Mouse (Mus musculus): ENCODE measurements around the gene Tulp2. TPM values are rescaled to one million over a fixed set of nuclear protein-coding genes. Genes with fewer than 3 reads are reported as not detected.

Gene Tulp2
- polyA plus RNA-seq, 1 experiment from 2014 or later: 1.1 TPM

GRCm38 (mm10) chr7:45555787-45556186, 74.1 kb downstream of the Tulp2 start:
- Histone ChIP-seq H3K9me3 (ENCODE audit: low read length) (no peaks in the 10 kb centered on the region), H3K27me3 (ENCODE audit: insufficient read depth, low read length) (no peaks in the 10 kb centered on the region), H3K4me2 (replicated peaks; ENCODE audit: low read depth, low read length) (peak overlapping the region; percentile 29; the same call in 1 of the 2 replicates), H3K27ac (ENCODE audit: low read length) (no peak overlapping the region), H3K9ac (replicated peaks; ENCODE audit: low read length) (no peak overlapping the region), H3K4me1 (ENCODE audit: insufficient read depth, low read length) (peaks cover 3% of the 10 kb centered on the region), H3K36me3 (ENCODE audit: insufficient read depth, low read length) (no peaks in the 10 kb centered on the region), H3K4me3 (ENCODE audit: low read length) (peak overlapping the region; percentile 6; the same call in 1 of the 2 replicates)
- 0 out of 2 replicates have a peak, but pooled peaks have one; percentile 17 for ATAC-seq (ENCODE audit: low FRiP score, low TSS enrichment)
- WGBS: 21% methylated on average over 8 of the region's 8 CpGs

- Histone ChIP-seq H3K4me1 (ENCODE audit: insufficient read depth, low read length) (peaks cover 18% of the 10 kb centered on the region), H3K4me2 (replicated peaks; ENCODE audit: low read depth, low read length) (no peak overlapping the region), H3K4me3 (ENCODE audit: low read length) (no peak overlapping the region), H3K9ac (replicated peaks; ENCODE audit: low read length) (no peak overlapping the region), H3K27me3 (ENCODE audit: insufficient read depth, low read length) (no peaks in the 10 kb centered on the region), H3K9me3 (ENCODE audit: low read length) (no peaks in the 10 kb centered on the region), H3K27ac (ENCODE audit: low read length) (no peak overlapping the region), H3K36me3 (ENCODE audit: insufficient read depth, low read length) (no peaks in the 10 kb centered on the region)
- 45% methylated on average over 6 of the region's 6 CpGs for WGBS
- ATAC-seq (ENCODE audit: low FRiP score, low TSS enrichment): no peak
Measured at GRCm38 (mm10) chr7:45558907-45559306, 77.2 kb downstream of the Tulp2 start.

GRCm38 (mm10) chr7:45560241-45560640, 78.6 kb downstream of the Tulp2 start:
- no peak overlapping the region for H3K27ac ChIP-seq (ENCODE audit: low read length)
- H3K9ac ChIP-seq (replicated peaks; ENCODE audit: low read length): no peak overlapping the region
- no peak for ATAC-seq (ENCODE audit: low FRiP score, low TSS enrichment)
- H3K27me3 ChIP-seq (ENCODE audit: insufficient read depth, low read length): no peaks in the 10 kb centered on the region
- H3K4me1 ChIP-seq (ENCODE audit: insufficient read depth, low read length): peaks cover 18% of the 10 kb centered on the region
- H3K4me3 ChIP-seq (ENCODE audit: low read length): no peak overlapping the region
- no peaks in the 10 kb centered on the region for H3K9me3 ChIP-seq (ENCODE audit: low read length)
- H3K4me2 ChIP-seq (replicated peaks; ENCODE audit: low read depth, low read length): no peak overlapping the region
- WGBS: 73% methylated on average over 7 of the region's 7 CpGs
- H3K36me3 ChIP-seq (ENCODE audit: insufficient read depth, low read length): no peaks in the 10 kb centered on the region

DNA sequence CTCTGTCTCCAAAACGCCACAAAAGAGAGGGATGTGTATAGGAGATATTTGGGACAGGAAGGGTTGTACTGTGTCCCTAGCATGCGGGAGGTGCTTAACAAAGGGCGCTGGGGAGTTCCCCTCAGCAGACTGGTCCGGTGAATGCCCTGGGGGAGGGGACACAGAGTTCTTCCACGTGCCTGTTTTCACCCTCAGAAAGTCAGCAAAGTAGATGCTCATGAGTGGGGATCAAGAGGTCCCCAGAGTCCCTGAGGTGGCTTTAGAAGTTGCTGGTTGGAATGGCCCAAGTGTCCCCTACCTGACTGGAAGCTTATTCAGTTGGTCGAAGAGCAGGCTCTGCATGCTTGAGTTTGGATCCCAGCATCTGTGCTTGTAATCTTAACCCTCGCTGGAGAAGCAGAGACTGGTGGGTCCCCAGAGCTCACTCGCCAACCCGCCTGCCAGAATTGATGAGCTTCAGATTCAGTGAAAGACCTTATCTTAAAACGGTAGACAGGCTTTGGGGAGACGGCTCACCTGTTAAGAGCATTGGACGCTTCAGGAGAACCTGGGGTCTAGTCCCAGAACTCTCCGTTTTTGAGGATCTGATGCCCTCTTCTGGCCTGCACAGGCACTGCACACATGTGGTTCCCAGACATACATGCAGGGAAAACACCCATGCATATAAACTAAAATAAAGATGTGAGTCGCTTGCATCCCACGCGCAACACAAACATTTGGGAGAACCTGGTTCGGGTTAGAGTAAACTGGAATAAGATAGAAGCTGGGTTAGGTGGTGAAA, 79.4 kb downstream of the Tulp2 start:
- Histone ChIP-seq H3K36me3 (ENCODE audit: insufficient read depth, low read length) (no peaks in the 10 kb centered on the region), H3K27ac (ENCODE audit: low read length) (0 out of 2 replicates have a peak overlapping the region, but pooled peaks have one; percentile 5), H3K9me3 (ENCODE audit: low read length) (no peaks in the 10 kb centered on the region), H3K4me3 (ENCODE audit: low read length) (no peak overlapping the region), H3K27me3 (ENCODE audit: insufficient read depth, low read length) (no peaks in the 10 kb centered on the region), H3K4me2 (replicated peaks; ENCODE audit: low read depth, low read length) (peak overlapping the region; percentile 37), H3K9ac (replicated peaks; ENCODE audit: low read length) (peak overlapping the region; percentile 46; the same call in 1 of the 2 replicates), H3K4me1 (ENCODE audit: insufficient read depth, low read length) (peaks cover 18% of the 10 kb centered on the region)
- ATAC-seq (ENCODE audit: low FRiP score, low TSS enrichment): peak; percentile 60; the same call in 1 of the 2 replicates
- 21% methylated on average over 17 of the region's 17 CpGs for WGBS

- Histone ChIP-seq H3K27ac (ENCODE audit: low read length) (peak overlapping the region; percentile 46), H3K4me1 (ENCODE audit: insufficient read depth, low read length) (peaks cover 22% of the 10 kb centered on the region), H3K4me3 (ENCODE audit: low read length) (no peak overlapping the region), H3K4me2 (replicated peaks; ENCODE audit: low read depth, low read length) (peak overlapping the region; percentile 37), H3K27me3 (ENCODE audit: insufficient read depth, low read length) (no peaks in the 10 kb centered on the region), H3K9ac (replicated peaks; ENCODE audit: low read length) (peak overlapping the region; percentile 46; the same call in 1 of the 2 replicates), H3K36me3 (ENCODE audit: insufficient read depth, low read length) (no peaks in the 10 kb centered on the region), H3K9me3 (ENCODE audit: low read length) (no peaks in the 10 kb centered on the region)
- WGBS: 23% methylated on average over 12 of the region's 12 CpGs
- ATAC-seq (ENCODE audit: low FRiP score, low TSS enrichment): peak; percentile 73
Measured at GRCm38 (mm10) chr7:45561624-45562520, 80.2 kb downstream of the Tulp2 start.

GRCm38 (mm10) chr7:45564811-45565210, 83.1 kb downstream of the Tulp2 start:
- no peaks in the 10 kb centered on the region for H3K36me3 ChIP-seq (ENCODE audit: insufficient read depth, low read length)
- H3K9me3 ChIP-seq (ENCODE audit: low read length): no peaks in the 10 kb centered on the region
- H3K27ac ChIP-seq (ENCODE audit: low read length): no peak overlapping the region
- 65% methylated on average over 2 of the region's 2 CpGs for WGBS
- H3K4me2 ChIP-seq (replicated peaks; ENCODE audit: low read depth, low read length): no peak overlapping the region
- no peak overlapping the region for H3K4me3 ChIP-seq (ENCODE audit: low read length)
- no peak for ATAC-seq (ENCODE audit: low FRiP score, low TSS enrichment)
- H3K27me3 ChIP-seq (ENCODE audit: insufficient read depth, low read length): no peaks in the 10 kb centered on the region
- peaks cover 41% of the 10 kb centered on the region for H3K4me1 ChIP-seq (ENCODE audit: insufficient read depth, low read length)
- no peak overlapping the region for H3K9ac ChIP-seq (replicated peaks; ENCODE audit: low read length)

DNA sequence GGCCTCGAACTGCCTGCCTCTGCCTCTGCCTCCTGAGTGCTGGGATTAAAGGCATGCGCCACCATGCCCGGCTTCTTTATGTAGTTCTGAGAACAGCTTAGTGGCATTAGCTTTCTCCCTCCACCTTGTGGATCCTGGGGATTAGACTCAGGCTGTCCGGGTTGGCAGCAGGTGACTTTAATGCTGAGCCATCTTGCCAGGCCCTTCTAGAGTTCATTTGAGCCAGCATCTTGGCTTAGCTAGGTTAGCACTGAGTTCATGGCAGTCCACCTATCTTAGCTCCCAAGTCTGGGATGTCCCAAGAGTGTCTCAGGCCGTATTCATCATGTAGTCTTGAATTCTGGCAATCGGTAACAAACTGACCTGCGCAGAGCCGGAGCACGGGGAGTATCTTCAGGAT, 83.8 kb downstream of the Tulp2 start:
- H3K4me2 ChIP-seq (replicated peaks; ENCODE audit: low read depth, low read length): no peak overlapping the region
- no peak overlapping the region for H3K27ac ChIP-seq (ENCODE audit: low read length)
- H3K4me1 ChIP-seq (ENCODE audit: insufficient read depth, low read length): peaks cover 41% of the 10 kb centered on the region
- no peaks in the 10 kb centered on the region for H3K9me3 ChIP-seq (ENCODE audit: low read length)
- no peak for ATAC-seq (ENCODE audit: low FRiP score, low TSS enrichment)
- no peak overlapping the region for H3K9ac ChIP-seq (replicated peaks; ENCODE audit: low read length)
- H3K4me3 ChIP-seq (ENCODE audit: low read length): no peak overlapping the region
- H3K27me3 ChIP-seq (ENCODE audit: insufficient read depth, low read length): no peaks in the 10 kb centered on the region
- 91% methylated on average over 9 of the region's 9 CpGs for WGBS
- H3K36me3 ChIP-seq (ENCODE audit: insufficient read depth, low read length): no peaks in the 10 kb centered on the region

DNA sequence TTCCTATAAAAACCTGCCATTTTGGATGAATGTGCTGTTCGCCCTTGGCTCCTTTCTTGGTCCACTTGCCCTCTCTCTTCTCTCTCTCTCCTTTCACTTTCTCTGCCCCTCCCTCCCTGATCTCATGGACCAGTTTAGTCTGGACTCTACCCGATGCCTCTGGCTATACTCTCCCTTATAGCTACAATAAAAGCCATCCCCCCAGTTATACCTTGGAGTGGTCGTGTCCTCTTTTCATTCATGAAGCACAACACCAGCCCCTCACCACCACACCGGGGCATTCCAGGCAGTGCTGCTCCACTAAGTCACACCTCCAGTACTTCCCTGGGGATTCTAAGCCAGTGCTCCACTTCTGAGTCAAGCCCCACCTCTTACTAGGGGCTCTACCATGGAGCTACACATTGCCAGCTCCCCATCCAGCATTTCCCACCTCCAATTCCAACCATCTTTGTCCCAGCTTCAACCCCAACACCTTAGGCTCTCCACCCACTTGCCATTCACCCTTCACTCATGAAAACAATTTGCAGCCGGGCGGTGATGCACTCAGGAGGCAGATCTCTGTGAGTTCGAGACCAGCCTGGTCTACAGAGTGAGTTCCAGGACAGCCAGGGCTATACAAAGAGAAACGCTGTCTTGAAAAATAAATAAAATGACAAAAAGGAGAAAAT, 85.6 kb downstream of the Tulp2 start:
- Histone ChIP-seq H3K36me3 (ENCODE audit: insufficient read depth, low read length) (no peaks in the 10 kb centered on the region), H3K4me1 (ENCODE audit: insufficient read depth, low read length) (peaks cover 42% of the 10 kb centered on the region), H3K4me3 (ENCODE audit: low read length) (no peak overlapping the region), H3K27ac (ENCODE audit: low read length) (peak overlapping the region; percentile 93), H3K4me2 (replicated peaks; ENCODE audit: low read depth, low read length) (no peak overlapping the region), H3K27me3 (ENCODE audit: insufficient read depth, low read length) (no peaks in the 10 kb centered on the region), H3K9me3 (ENCODE audit: low read length) (no peaks in the 10 kb centered on the region), H3K9ac (replicated peaks; ENCODE audit: low read length) (peak overlapping the region; percentile 61; the same call in 1 of the 2 replicates)
- ATAC-seq (ENCODE audit: low FRiP score, low TSS enrichment): no peak
- 66% methylated on average over 8 of the region's 8 CpGs for WGBS

- ATAC-seq (ENCODE audit: low FRiP score, low TSS enrichment): peak; percentile 97
- no peaks in the 10 kb centered on the region for H3K36me3 ChIP-seq (ENCODE audit: insufficient read depth, low read length)
- peaks cover 44% of the 10 kb centered on the region for H3K4me1 ChIP-seq (ENCODE audit: insufficient read depth, low read length)
- H3K9ac ChIP-seq (replicated peaks; ENCODE audit: low read length): peak overlapping the region; percentile 61
- under 1% methylated on average over 24 of the region's 24 CpGs for WGBS
- peak overlapping the region; percentile 60 for H3K4me2 ChIP-seq (replicated peaks; ENCODE audit: low read depth, low read length)
- H3K4me3 ChIP-seq (ENCODE audit: low read length): peak overlapping the region; percentile 49
- H3K27me3 ChIP-seq (ENCODE audit: insufficient read depth, low read length): no peaks in the 10 kb centered on the region
- peak overlapping the region; percentile 93 for H3K27ac ChIP-seq (ENCODE audit: low read length)
- H3K9me3 ChIP-seq (ENCODE audit: low read length): no peaks in the 10 kb centered on the region
Measured at GRCm38 (mm10) chr7:45567780-45568516, 86.3 kb downstream of the Tulp2 start.
